Mouse (Mus musculus) neural tube, embryonic 12.5 days (tissue): Measurements from ENCODE around the gene 1810009A15Rik. TPM values are rescaled to one million over a fixed set of nuclear protein-coding genes. Genes with fewer than 3 reads are reported as not detected.

Experiments
- ATAC-seq: fragments of 200-750 bp; cut with Nextera tagmentation; 2 replicates; pipeline ENCODE4 v1.8.0; 2017; ENCODE audit warnings: low read depth, mild to moderate bottlenecking, moderate TSS enrichment, moderate library complexity; ENCODE audit not compliant: low FRiP score
- H3K27ac ChIP-seq: fragments of 300-500 bp; sonication (generic); 2 replicates; pipeline ENCODE4 v1.5.1; 2016
- H3K27me3 ChIP-seq: fragments of 300-500 bp; sonication (generic); replicated peaks from 2 replicates; pipeline ENCODE4 v1.6.1; 2016; ENCODE audit warnings: mild to moderate bottlenecking
- H3K36me3 ChIP-seq: fragments of 300-500 bp; sonication (generic); 2 replicates; pipeline ENCODE4 v1.6.1; 2016; ENCODE audit warnings: mild to moderate bottlenecking
- H3K4me1 ChIP-seq: fragments of 300-500 bp; sonication (generic); 2 replicates; pipeline ENCODE4 v1.6.1; 2016
- H3K4me2 ChIP-seq: fragments of 300-500 bp; sonication (generic); replicated peaks from 2 replicates; pipeline ENCODE4 v1.6.1; 2016; ENCODE audit warnings: mild to moderate bottlenecking
- H3K4me3 ChIP-seq: fragments of 300-500 bp; sonication (generic); 2 replicates; pipeline ENCODE4 v1.5.1; 2016
- H3K9ac ChIP-seq: fragments of 300-500 bp; sonication (generic); 2 replicates; pipeline ENCODE4 v1.6.1; 2016; ENCODE audit warnings: mild to moderate bottlenecking
- H3K9me3 ChIP-seq: fragments of 300-500 bp; sonication (generic); 2 replicates; pipeline ENCODE4 v1.6.1; 2016; ENCODE audit warnings: mild to moderate bottlenecking
- WGBS: fragments of 180-500 bp; shearing (Covaris S2); methylation state at CpG from one replicate; pipeline ENCODE4 v1.1.7; 2016; 5-methylcytosine and 5-hydroxymethylcytosine counted together
- microRNA-seq: library from miRNA; unstranded; fragments of <30 nt; microRNA quantifications from one replicate; pipeline ENCODE4, GENCODE M21; 2017
- polyA plus RNA-seq: library from polyadenylated mRNA; unstranded; fragments of >200 nt; fragmentation: Nextera tagmentation; extraction: Ambion mirVana; gene quantifications from 2 replicates; pipeline ENCODE4 v1.2.1, GENCODE M21; 2016

Gene 1810009A15Rik
- polyA plus RNA-seq, 1 experiment from 2014 or later: 82.0 TPM

DNA sequence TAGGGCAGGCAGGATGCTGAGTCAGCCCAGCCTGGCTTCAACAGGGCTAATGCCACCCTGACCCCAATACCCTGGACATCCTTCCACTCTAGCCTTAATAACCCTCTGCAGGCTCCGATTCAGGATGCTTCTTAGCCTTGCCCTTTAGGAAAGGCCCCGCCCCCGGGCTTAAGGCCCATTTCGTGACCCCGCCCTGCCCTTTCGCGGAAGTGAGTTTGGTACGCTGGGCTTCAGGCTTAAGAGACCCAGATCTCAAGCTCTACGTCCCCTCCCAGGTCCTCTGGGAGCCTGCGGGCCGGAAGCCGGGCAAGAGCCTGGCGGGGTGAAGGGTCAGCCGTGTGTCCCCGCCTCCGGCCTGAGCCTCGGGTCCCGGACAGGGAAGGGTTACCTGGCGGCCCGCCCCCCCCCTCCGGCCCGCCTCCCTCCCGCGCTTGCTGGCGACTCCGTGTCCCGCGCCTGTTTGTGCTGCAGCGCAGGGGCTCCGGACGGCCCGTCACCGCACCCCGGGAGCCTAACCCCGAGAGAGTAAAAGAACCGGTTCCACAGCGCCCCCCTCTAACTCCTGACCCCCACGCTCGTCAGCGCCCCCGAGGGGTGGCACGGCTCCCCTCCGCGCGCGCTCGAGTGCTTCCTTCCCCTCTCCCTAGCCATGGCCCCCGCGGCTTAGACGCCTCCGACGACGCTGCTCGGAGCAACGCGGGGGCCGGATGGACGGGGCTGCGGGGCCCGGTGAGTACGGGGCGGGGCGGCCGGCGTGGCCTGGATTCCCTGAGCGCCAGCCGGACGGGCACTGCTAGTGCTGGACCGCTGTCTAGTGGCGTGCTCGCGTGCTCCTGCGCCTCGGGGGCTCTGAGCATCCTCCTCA lies 40.8 kb downstream of the 1810009A15Rik start, which contains the start of the genes Rom1 and Eml3:
Rom1 (minus strand) TSS at position 133 of the 865 bp plus-strand sequence.
Eml3 (plus strand) TSS at position 329 of the 865 bp plus-strand sequence.
- peaks cover 34% of the 10 kb centered on the region for H3K36me3 ChIP-seq
- H3K9me3 ChIP-seq: no peaks in the 10 kb centered on the region
- WGBS: under 1% methylated on average over 70 of the region's 74 CpGs
- peak; percentile 67 for ATAC-seq
- H3K9ac ChIP-seq: peak within 1 kb of the TSS; percentile 72
- H3K27me3 ChIP-seq: no peaks in the 10 kb centered on the region
- no peak within 1 kb of the TSS for H3K27ac ChIP-seq
- H3K4me3 ChIP-seq: peak within 1 kb of the TSS; percentile 59
- H3K4me2 ChIP-seq: peak within 1 kb of the TSS; percentile 84
- peaks cover 20% of the 10 kb centered on the region for H3K4me1 ChIP-seq

DNA sequence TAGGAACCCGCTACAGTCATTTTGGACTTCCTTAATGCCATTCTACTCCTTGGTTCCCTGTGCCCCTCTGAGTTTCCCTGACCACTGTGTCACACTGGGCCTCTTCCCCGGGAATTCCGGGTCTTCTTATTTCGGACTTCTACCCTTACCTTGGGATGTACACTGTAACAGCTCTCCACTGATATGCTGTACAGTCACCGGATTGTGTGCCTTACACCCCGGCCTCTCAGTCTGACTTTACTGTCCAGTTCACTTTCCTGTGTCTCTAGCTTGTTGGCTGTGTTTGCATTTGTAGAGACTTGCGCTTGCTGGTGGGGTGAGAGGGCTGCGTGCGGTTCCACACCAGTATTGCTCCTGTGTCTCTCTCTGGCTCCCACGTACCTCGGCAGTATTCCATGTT lies 41.5 kb downstream of the 1810009A15Rik start:
- peaks cover 20% of the 10 kb centered on the region for H3K4me1 ChIP-seq
- H3K9ac ChIP-seq: peak overlapping the region; percentile 72
- peak; percentile 13; the same call in 1 of the 2 replicates for ATAC-seq
- H3K27me3 ChIP-seq: no peaks in the 10 kb centered on the region
- peak overlapping the region; percentile 84 for H3K4me2 ChIP-seq
- no peaks in the 10 kb centered on the region for H3K9me3 ChIP-seq
- no peak overlapping the region for H3K27ac ChIP-seq
- WGBS: 16% methylated on average over 11 of the region's 11 CpGs
- peaks cover 34% of the 10 kb centered on the region for H3K36me3 ChIP-seq
- H3K4me3 ChIP-seq: peak overlapping the region; percentile 59

DNA sequence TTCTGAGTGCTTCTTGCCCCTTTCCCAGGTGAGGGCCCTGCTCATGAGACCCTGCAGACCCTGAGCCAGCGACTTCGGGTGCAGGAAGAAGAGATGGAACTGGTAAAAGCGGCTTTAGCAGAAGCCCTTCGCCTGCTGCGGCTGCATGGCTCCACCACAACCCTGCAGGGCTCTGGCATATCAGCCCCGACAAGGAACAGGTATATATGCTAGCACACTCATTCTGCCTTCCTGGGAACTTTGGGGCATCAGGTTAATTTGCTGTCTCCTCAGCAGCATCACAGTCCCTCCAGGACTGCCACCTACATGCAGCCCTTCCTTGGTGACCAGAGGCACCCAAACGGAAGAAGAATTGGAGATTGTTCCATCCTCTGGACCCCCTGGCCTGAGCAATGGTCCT lies 42.1 kb downstream of the 1810009A15Rik start:
- no peak overlapping the region for H3K9ac ChIP-seq
- 84% methylated on average over 7 of the region's 7 CpGs for WGBS
- no peak overlapping the region; the same call in 1 of the 2 replicates for H3K4me3 ChIP-seq
- H3K4me1 ChIP-seq: peaks cover 20% of the 10 kb centered on the region
- H3K9me3 ChIP-seq: no peaks in the 10 kb centered on the region
- H3K27ac ChIP-seq: no peak overlapping the region
- ATAC-seq: no peak
- no peaks in the 10 kb centered on the region for H3K27me3 ChIP-seq
- H3K36me3 ChIP-seq: peaks cover 29% of the 10 kb centered on the region
- peak overlapping the region; percentile 84 for H3K4me2 ChIP-seq

DNA sequence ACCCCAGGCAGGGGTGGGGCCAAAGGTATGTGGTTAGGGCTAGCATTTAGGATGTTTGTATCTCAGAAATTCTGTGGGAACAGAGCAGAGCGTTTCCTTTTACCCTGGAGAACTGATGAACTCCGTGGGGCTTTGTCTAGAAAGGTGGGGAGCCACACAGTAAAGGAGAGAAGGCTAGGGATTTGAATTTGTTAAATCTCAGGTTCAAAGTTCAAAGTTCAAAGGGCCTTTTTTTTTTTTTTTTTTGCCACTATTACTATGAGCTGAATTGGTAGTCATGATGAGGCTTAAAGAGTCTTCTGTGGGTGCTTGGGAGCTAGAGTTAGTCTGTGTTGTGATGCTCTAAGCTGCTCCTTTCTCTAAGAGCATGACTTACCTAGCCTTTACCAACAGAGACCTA lies 48.1 kb downstream of the 1810009A15Rik start:
- no peak overlapping the region for H3K4me2 ChIP-seq
- H3K4me1 ChIP-seq: peaks cover 11% of the 10 kb centered on the region
- H3K27ac ChIP-seq: no peak overlapping the region
- WGBS: 95% methylated on average over 2 of the region's 2 CpGs
- no peak overlapping the region for H3K4me3 ChIP-seq
- H3K27me3 ChIP-seq: no peaks in the 10 kb centered on the region
- no peaks in the 10 kb centered on the region for H3K9me3 ChIP-seq
- no peak overlapping the region for H3K9ac ChIP-seq
- peaks cover 14% of the 10 kb centered on the region; the same call in 1 of the 2 replicates for H3K36me3 ChIP-seq
- no peak for ATAC-seq

Small RNAs within 50 kb of the gene (microRNA-seq; reads per million reads assigned to microRNA genes)
- gene Mir5136: not detected

Other genes with a start within 250 kb of the 1810009A15Rik start
- 0.17 and 0.20 TPM in 2 replicates for gene Chrm1, start 225.1 kb upstream of the 1810009A15Rik start, polyA plus RNA-seq
- gene Slc3a2, start 165.5 kb upstream of the 1810009A15Rik start, polyA plus RNA-seq: 144 and 147 TPM in 2 replicates
- gene Wdr74, start 153.0 kb upstream of the 1810009A15Rik start, polyA plus RNA-seq: 83.5 and 85.1 TPM in 2 replicates
- 2.3 and 3.6 TPM in 2 replicates for gene 1700092M07Rik, start 148.1 kb upstream of the 1810009A15Rik start, polyA plus RNA-seq
- gene Stx5a, start 147.4 kb upstream of the 1810009A15Rik start, polyA plus RNA-seq: 129 TPM in 2 replicates
- 186 and 216 TPM in 2 replicates for gene Nxf1, start 131.8 kb upstream of the 1810009A15Rik start, polyA plus RNA-seq
- 199 and 210 TPM in 2 replicates for gene Tmem223, start 117.9 kb upstream of the 1810009A15Rik start, polyA plus RNA-seq
- 37.2 and 39.0 TPM in 2 replicates for gene Tmem179b, start 114.4 kb upstream of the 1810009A15Rik start, polyA plus RNA-seq
- 29.9 and 34.4 TPM in 2 replicates for gene Taf6l, start 102.4 kb upstream of the 1810009A15Rik start, polyA plus RNA-seq
- gene Polr2g, start 90.3 kb upstream of the 1810009A15Rik start, polyA plus RNA-seq: 152 and 158 TPM in 2 replicates
- 7.2 and 7.5 TPM in 2 replicates for gene Zbtb3, start 86.3 kb upstream of the 1810009A15Rik start, polyA plus RNA-seq
- 55.2 and 57.7 TPM in 2 replicates for gene Ttc9c, start 69.5 kb upstream of the 1810009A15Rik start, polyA plus RNA-seq
- gene Hnrnpul2, start 68.8 kb upstream of the 1810009A15Rik start, polyA plus RNA-seq: 5.7 and 7.5 TPM in 2 replicates
- gene AC129217.1, start 59.1 kb upstream of the 1810009A15Rik start, polyA plus RNA-seq: 0.45 TPM in 1 of 2 replicates, not detected in the other
- 66.1 and 68.5 TPM in 2 replicates for gene Bscl2, start 51.4 kb upstream of the 1810009A15Rik start, polyA plus RNA-seq
- gene Gng3, start 49.7 kb upstream of the 1810009A15Rik start, polyA plus RNA-seq: 203 and 211 TPM in 2 replicates
- gene Lrrn4cl, start 38.1 kb upstream of the 1810009A15Rik start, polyA plus RNA-seq: 0.47 and 0.56 TPM in 2 replicates
- 186 and 193 TPM in 2 replicates for gene Ubxn1, start 17.4 kb upstream of the 1810009A15Rik start, polyA plus RNA-seq
- gene Uqcc3, start 7.9 kb upstream of the 1810009A15Rik start, polyA plus RNA-seq: 62.2 and 66.0 TPM in 2 replicates
- gene Lbhd1, start 5.1 kb upstream of the 1810009A15Rik start, polyA plus RNA-seq: 63.3 and 89.5 TPM in 2 replicates
- gene Gm49403, start 4.9 kb upstream of the 1810009A15Rik start, polyA plus RNA-seq: not detected in 2 replicates
- not detected in 2 replicates for gene Gm49416, start 73 bp downstream of the 1810009A15Rik start, polyA plus RNA-seq
- 43.6 and 47.3 TPM in 2 replicates for gene Ints5, start 4.2 kb downstream of the 1810009A15Rik start, polyA plus RNA-seq
- 116 and 119 TPM in 2 replicates for gene Ganab, start 9.2 kb downstream of the 1810009A15Rik start, polyA plus RNA-seq
- 84.2 and 91.5 TPM in 2 replicates for gene B3gat3, start 31.5 kb downstream of the 1810009A15Rik start, polyA plus RNA-seq
- 2.1 and 2.3 TPM in 2 replicates for gene Rom1, start 40.5 kb downstream of the 1810009A15Rik start, polyA plus RNA-seq
- 14.1 and 14.3 TPM in 2 replicates for gene Eml3, start 40.7 kb downstream of the 1810009A15Rik start, polyA plus RNA-seq
- gene Mta2, start 53.0 kb downstream of the 1810009A15Rik start, polyA plus RNA-seq: 175 and 177 TPM in 2 replicates
- 32.5 and 34.6 TPM in 2 replicates for gene Tut1, start 65.0 kb downstream of the 1810009A15Rik start, polyA plus RNA-seq
- gene Eef1g, start 78.2 kb downstream of the 1810009A15Rik start, polyA plus RNA-seq: 360 and 361 TPM in 2 replicates
- 5.0 and 6.3 TPM in 2 replicates for gene Ahnak, start 100.4 kb downstream of the 1810009A15Rik start, polyA plus RNA-seq
- gene Scgb1a1, start 199.1 kb downstream of the 1810009A15Rik start, polyA plus RNA-seq: not detected in 2 replicates
- gene Asrgl1, start 246.8 kb downstream of the 1810009A15Rik start, polyA plus RNA-seq: 15.9 and 16.5 TPM in 2 replicates